Mouse (Mus musculus): ENCODE data around the gene Kif2c. TPM values are rescaled to one million over a fixed set of nuclear protein-coding genes. Genes with fewer than 3 reads are reported as not detected.

The Kif2c gene
- 1 to 10 TPM; 2.5 to 2.8 TPM for total RNA-seq (2021)
- long read RNA-seq, partial matches to known transcripts = 0 of 4 reads
- long read RNA-seq, other reads (novel, unspliced or antisense) = 1 of 4 reads

GRCm38 (mm10) chr4:117181863-117182758 lies at the start of gene Kif2c:
Kif2c (minus strand) TSS chr4:117182639.
- DNase-seq (ENCODE audit: low spot score in 2 of 2) = peak; percentile 94

- no peak for DNase-seq (ENCODE audit: low spot score in 2 of 2)
Observed at GRCm38 (mm10) chr4:117231208-117231607, 48.8 kb upstream of the Kif2c start.

- DNase-seq (ENCODE audit: low spot score in 2 of 2) = no peak
Observed at GRCm38 (mm10) chr4:117230331-117230730, 47.9 kb upstream of the Kif2c start.

- no peak for DNase-seq (ENCODE audit: low spot score in 2 of 2)
Observed at GRCm38 (mm10) chr4:117229590-117229989, 47.2 kb upstream of the Kif2c start.

GRCm38 (mm10) chr4:117225250-117225649 lies 42.8 kb upstream of the Kif2c start:
- no peak for DNase-seq (ENCODE audit: low spot score in 2 of 2)

GRCm38 (mm10) chr4:117224122-117224521 lies 41.7 kb upstream of the Kif2c start:
- DNase-seq (ENCODE audit: low spot score in 2 of 2) = no peak

GRCm38 (mm10) chr4:117223001-117223400 lies 40.6 kb upstream of the Kif2c start:
- DNase-seq (ENCODE audit: low spot score in 2 of 2) = no peak

GRCm38 (mm10) chr4:117221836-117222235 lies 39.4 kb upstream of the Kif2c start:
- DNase-seq (ENCODE audit: low spot score in 2 of 2) = no peak

GRCm38 (mm10) chr4:117220741-117221515 lies 38.5 kb upstream of the Kif2c start:
- DNase-seq (ENCODE audit: low spot score in 2 of 2) = no peak

GRCm38 (mm10) chr4:117218517-117219219 lies 36.2 kb upstream of the Kif2c start:
- DNase-seq (ENCODE audit: low spot score in 2 of 2) = peak; percentile 51 to 66

GRCm38 (mm10) chr4:117217029-117217428 lies 34.6 kb upstream of the Kif2c start:
- DNase-seq (ENCODE audit: low spot score in 2 of 2) = no peak

GRCm38 (mm10) chr4:117214250-117214649 lies 31.8 kb upstream of the Kif2c start:
- no peak for DNase-seq (ENCODE audit: low spot score in 2 of 2)

- peak; percentile 76 to 77 for DNase-seq (ENCODE audit: low spot score in 2 of 2)
Observed at GRCm38 (mm10) chr4:117210147-117211074, 28.0 kb upstream of the Kif2c start.

GRCm38 (mm10) chr4:117209592-117209991 lies 27.2 kb upstream of the Kif2c start:
- no peak for DNase-seq (ENCODE audit: low spot score in 2 of 2)

- DNase-seq (ENCODE audit: low spot score in 2 of 2) = no peak
Observed at GRCm38 (mm10) chr4:117202992-117203354, 20.5 kb upstream of the Kif2c start.

GRCm38 (mm10) chr4:117202046-117202991 lies 19.9 kb upstream of the Kif2c start:
- DNase-seq (ENCODE audit: low spot score in 2 of 2) = peak; percentile 42 to 55

- no peak for DNase-seq (ENCODE audit: low spot score in 2 of 2)
Observed at GRCm38 (mm10) chr4:117191804-117192203, 9.4 kb upstream of the Kif2c start.

GRCm38 (mm10) chr4:117190660-117191059 lies 8.2 kb upstream of the Kif2c start:
- DNase-seq (ENCODE audit: low spot score in 2 of 2) = no peak
